Mouse (Mus musculus): Measurements from ENCODE around the gene Spsb4. TPM values are rescaled to one million over a fixed set of nuclear protein-coding genes. Genes with fewer than 3 reads are reported as not detected.

The Spsb4 gene
- polyA plus RNA-seq, 1 experiment from 2014 or later = 6.1 TPM

DNA sequence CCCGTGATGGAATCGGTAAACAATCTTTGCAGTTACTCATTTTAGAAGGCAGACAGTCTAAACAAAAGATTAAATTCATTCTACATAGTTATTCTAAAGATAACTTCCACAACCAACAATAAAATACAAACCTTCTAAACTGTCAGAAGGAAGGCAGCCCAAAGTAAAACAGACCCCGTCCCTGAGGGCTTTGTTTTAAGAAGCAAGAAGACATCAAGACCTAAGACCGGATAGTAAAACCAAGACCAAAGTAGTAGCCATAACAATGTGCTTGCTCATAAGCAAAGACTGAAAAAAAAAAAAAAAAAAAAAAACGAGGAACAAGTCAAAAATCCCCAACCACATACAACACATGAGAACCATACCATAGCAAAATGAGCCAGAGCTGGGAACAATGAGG, 15.5 kb downstream of the Spsb4 start:
- Histone ChIP-seq H3K4me2 (replicated peaks; ENCODE audit: low read depth) (no peak overlapping the region), H3K36me3 (ENCODE audit: control insufficient read depth, insufficient read depth, low read length) (no peaks in the 10 kb centered on the region), H3K9ac (ENCODE audit: low read length) (no peak overlapping the region), H3K4me1 (replicated peaks; ENCODE audit: control insufficient read depth, insufficient read depth) (no peaks in the 10 kb centered on the region), H3K27me3 (ENCODE audit: control insufficient read depth, insufficient read depth, low read length) (no peaks in the 10 kb centered on the region), H3K9me3 (ENCODE audit: control insufficient read depth, low read length) (no peaks in the 10 kb centered on the region), H3K4me3 (ENCODE audit: low read depth, low read length) (no peak overlapping the region), H3K27ac (replicated peaks) (no peak overlapping the region)
- WGBS = 27% methylated on average over 5 of the region's 5 CpGs
- TF ChIP-seq CTCF (IDR thresholded peaks at IDR 0.05; ENCODE audit: low read depth) (no peak), EP300 (optimal IDR thresholded peaks at IDR 0.05) (no peak)
- no peak for DNase-seq (ENCODE audit: low spot score)
- ATAC-seq (ENCODE audit: low FRiP score, low TSS enrichment) = no peak

DNA sequence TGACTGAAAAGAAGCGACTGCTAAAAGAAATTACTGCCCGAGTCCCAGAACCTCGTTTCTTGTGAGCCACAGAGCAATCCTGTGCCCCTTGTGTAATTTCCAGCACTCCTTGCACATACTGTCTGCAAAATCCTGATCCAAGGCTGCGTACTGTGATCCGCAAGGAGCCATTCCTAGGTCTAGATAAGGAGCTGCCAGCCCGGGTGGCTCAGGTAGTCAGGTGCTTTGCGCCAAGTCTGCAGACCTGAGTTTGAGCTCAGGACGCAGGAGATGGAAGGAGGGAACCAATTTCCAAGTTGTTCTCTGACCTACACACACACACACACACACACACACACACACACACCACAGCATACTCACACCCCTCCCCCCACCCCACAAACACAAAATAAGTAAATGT, 16.0 kb downstream of the Spsb4 start:
- ATAC-seq (ENCODE audit: low FRiP score, low TSS enrichment) (no peak), DNase-seq (ENCODE audit: low spot score) (no peak)
- Histone ChIP-seq H3K36me3 (ENCODE audit: control insufficient read depth, insufficient read depth, low read length) (no peaks in the 10 kb centered on the region), H3K4me3 (ENCODE audit: low read depth, low read length) (no peak overlapping the region), H3K27me3 (ENCODE audit: control insufficient read depth, insufficient read depth, low read length) (no peaks in the 10 kb centered on the region), H3K27ac (replicated peaks) (no peak overlapping the region), H3K4me1 (replicated peaks; ENCODE audit: control insufficient read depth, insufficient read depth) (no peaks in the 10 kb centered on the region), H3K9ac (ENCODE audit: low read length) (no peak overlapping the region), H3K9me3 (ENCODE audit: control insufficient read depth, low read length) (no peaks in the 10 kb centered on the region), H3K4me2 (replicated peaks; ENCODE audit: low read depth) (no peak overlapping the region)
- TF ChIP-seq EP300 (optimal IDR thresholded peaks at IDR 0.05) (no peak), CTCF (IDR thresholded peaks at IDR 0.05; ENCODE audit: low read depth) (no peak)
- 36% methylated on average over 8 of the region's 8 CpGs for WGBS

DNA sequence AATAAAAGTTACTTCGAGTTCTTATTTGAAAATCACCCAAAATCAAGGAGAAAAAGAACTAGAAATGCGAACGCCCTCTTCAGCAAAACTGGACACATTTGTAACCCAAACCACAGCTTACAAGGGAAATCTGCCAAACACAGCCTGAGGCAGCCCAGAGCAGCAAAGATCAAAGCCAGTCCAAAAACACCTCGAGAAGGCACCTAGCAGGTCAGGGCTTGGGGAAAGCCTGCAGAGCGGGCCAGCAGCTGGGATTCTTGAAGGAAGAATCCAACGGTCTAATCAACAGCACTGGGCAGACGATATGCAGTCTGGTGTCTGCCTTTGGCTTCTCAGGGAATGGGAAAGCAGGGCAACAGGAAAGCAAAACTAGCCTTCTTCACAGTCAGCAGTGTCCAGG, 16.6 kb downstream of the Spsb4 start:
- Histone ChIP-seq H3K4me1 (replicated peaks; ENCODE audit: control insufficient read depth, insufficient read depth) (no peaks in the 10 kb centered on the region), H3K4me2 (replicated peaks; ENCODE audit: low read depth) (no peak overlapping the region), H3K27me3 (ENCODE audit: control insufficient read depth, insufficient read depth, low read length) (no peaks in the 10 kb centered on the region), H3K36me3 (ENCODE audit: control insufficient read depth, insufficient read depth, low read length) (no peaks in the 10 kb centered on the region), H3K27ac (replicated peaks) (no peak overlapping the region), H3K9me3 (ENCODE audit: control insufficient read depth, low read length) (no peaks in the 10 kb centered on the region), H3K9ac (ENCODE audit: low read length) (no peak overlapping the region), H3K4me3 (ENCODE audit: low read depth, low read length) (no peak overlapping the region)
- TF ChIP-seq EP300 (optimal IDR thresholded peaks at IDR 0.05) (no peak), CTCF (IDR thresholded peaks at IDR 0.05; ENCODE audit: low read depth) (no peak)
- no peak for ATAC-seq (ENCODE audit: low FRiP score, low TSS enrichment)
- WGBS = 48% methylated on average over 7 of the region's 7 CpGs
- DNase-seq (ENCODE audit: low spot score) = no peak

DNA sequence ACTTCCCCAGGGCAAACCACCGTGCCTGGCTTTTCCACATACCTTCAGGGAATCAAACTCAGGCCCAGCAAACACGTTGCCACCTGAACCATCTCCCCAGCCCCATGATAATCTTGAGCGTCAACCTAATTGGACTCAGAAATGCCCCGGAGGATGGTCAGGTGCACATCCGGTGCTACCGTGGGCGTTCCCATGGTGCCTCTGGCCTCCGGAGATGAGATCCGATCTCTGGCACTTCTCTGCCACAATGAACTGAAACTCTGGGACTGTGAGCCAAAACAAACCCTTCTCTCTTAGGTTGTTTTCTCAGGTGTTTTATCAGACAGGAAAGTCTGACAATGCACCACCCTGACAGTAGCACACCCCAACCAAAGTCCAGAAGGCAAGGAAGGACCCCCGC, 17.2 kb downstream of the Spsb4 start:
- H3K4me1 ChIP-seq (replicated peaks; ENCODE audit: control insufficient read depth, insufficient read depth) = no peaks in the 10 kb centered on the region
- ATAC-seq (ENCODE audit: low FRiP score, low TSS enrichment) (no peak), DNase-seq (ENCODE audit: low spot score) (no peak)

DNA sequence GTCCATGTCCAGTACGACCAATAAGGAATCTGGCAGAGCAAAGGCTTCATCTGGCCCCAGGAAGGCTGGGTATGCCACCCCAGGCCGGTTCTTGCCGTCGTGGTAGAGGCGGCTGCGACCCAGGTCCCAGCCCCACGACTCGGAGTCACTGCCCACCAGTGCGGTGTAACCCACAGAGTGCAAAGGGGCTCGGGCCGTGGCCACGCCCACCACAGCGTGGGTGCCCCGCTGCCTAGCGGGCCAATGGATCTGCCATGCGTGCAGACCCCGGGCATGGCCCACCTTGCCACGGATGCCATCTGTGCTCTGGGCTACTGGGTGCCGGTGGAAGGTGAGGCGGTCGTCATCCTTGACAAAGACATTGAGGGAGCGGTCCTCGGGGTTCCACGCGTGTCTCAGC, 22.9 kb downstream of the Spsb4 start:
- 95% methylated on average over 23 of the region's 25 CpGs for WGBS
- H3K36me3 ChIP-seq (ENCODE audit: control insufficient read depth, insufficient read depth, low read length) = no peaks in the 10 kb centered on the region
- DNase-seq (ENCODE audit: low spot score) (no peak), ATAC-seq (ENCODE audit: low FRiP score, low TSS enrichment) (no peak)
- H3K9me3 ChIP-seq (ENCODE audit: control insufficient read depth, low read length) = no peaks in the 10 kb centered on the region
- H3K4me3 ChIP-seq (ENCODE audit: low read depth, low read length) = no peak overlapping the region
- no peak overlapping the region for H3K4me2 ChIP-seq (replicated peaks; ENCODE audit: low read depth)
- H3K9ac ChIP-seq (ENCODE audit: low read length) = no peak overlapping the region
- no peak overlapping the region for H3K27ac ChIP-seq (replicated peaks)
- no peak for TF ChIP-seq CTCF (IDR thresholded peaks at IDR 0.05; ENCODE audit: low read depth)
- no peak for TF ChIP-seq EP300 (optimal IDR thresholded peaks at IDR 0.05)
- H3K27me3 ChIP-seq (ENCODE audit: control insufficient read depth, insufficient read depth, low read length) = no peaks in the 10 kb centered on the region
- H3K4me1 ChIP-seq (replicated peaks; ENCODE audit: control insufficient read depth, insufficient read depth) = no peaks in the 10 kb centered on the region

More for the DNA sequence above, 17.2 kb downstream of the Spsb4 start:
- no peak for TF ChIP-seq EP300 (optimal IDR thresholded peaks at IDR 0.05)
- no peak for TF ChIP-seq CTCF (IDR thresholded peaks at IDR 0.05; ENCODE audit: low read depth)
- WGBS = 89% methylated on average over 10 of the region's 10 CpGs
- Histone ChIP-seq H3K36me3 (ENCODE audit: control insufficient read depth, insufficient read depth, low read length) (no peaks in the 10 kb centered on the region), H3K4me3 (ENCODE audit: low read depth, low read length) (no peak overlapping the region), H3K9me3 (ENCODE audit: control insufficient read depth, low read length) (no peaks in the 10 kb centered on the region), H3K4me2 (replicated peaks; ENCODE audit: low read depth) (no peak overlapping the region), H3K27ac (replicated peaks) (no peak overlapping the region), H3K9ac (ENCODE audit: low read length) (no peak overlapping the region), H3K27me3 (ENCODE audit: control insufficient read depth, insufficient read depth, low read length) (no peaks in the 10 kb centered on the region)

DNA sequence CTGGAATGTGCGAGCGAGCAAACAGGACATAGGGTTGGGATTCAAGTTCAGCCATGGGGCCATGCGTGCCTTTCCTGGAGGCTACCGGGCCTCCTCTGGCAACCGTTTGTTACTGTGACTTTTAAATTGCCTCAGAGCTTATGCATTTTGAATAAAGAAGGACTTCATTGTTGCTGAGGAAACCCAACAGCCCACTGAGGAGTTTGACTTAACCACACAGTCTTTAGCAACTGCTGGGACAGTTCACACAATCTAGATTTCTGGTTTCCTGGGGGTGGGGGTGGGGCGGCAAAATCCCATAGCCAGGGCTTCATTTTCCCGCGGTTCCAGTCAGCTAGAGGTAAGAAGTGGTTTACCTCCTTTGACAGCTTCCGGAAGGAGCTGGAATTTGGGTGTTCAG, 23.9 kb downstream of the Spsb4 start:
- Histone ChIP-seq H3K9me3 (ENCODE audit: control insufficient read depth, low read length) (no peaks in the 10 kb centered on the region), H3K27ac (replicated peaks) (no peak overlapping the region), H3K4me2 (replicated peaks; ENCODE audit: low read depth) (no peak overlapping the region), H3K4me1 (replicated peaks; ENCODE audit: control insufficient read depth, insufficient read depth) (no peaks in the 10 kb centered on the region), H3K36me3 (ENCODE audit: control insufficient read depth, insufficient read depth, low read length) (no peaks in the 10 kb centered on the region), H3K4me3 (ENCODE audit: low read depth, low read length) (no peak overlapping the region), H3K27me3 (ENCODE audit: control insufficient read depth, insufficient read depth, low read length) (no peaks in the 10 kb centered on the region), H3K9ac (ENCODE audit: low read length) (no peak overlapping the region)
- no peak for DNase-seq (ENCODE audit: low spot score)
- ATAC-seq (ENCODE audit: low FRiP score, low TSS enrichment) = no peak
- 87% methylated on average over 9 of the region's 9 CpGs for WGBS
- TF ChIP-seq CTCF (IDR thresholded peaks at IDR 0.05; ENCODE audit: low read depth) (no peak), EP300 (optimal IDR thresholded peaks at IDR 0.05) (no peak)
